Mouse (Mus musculus) left cerebral cortex, adult 8-10 months (tissue): ENCODE results near the gene Hmgb2. TPM values are rescaled to one million over a fixed set of nuclear protein-coding genes. Genes with fewer than 3 reads are reported as not detected.
A peak's percentile ranks its signal among the peaks of the same experiment; 100 is the strongest.
"Not testable (repeated sequence)": the region's sequence is repeated elsewhere in the genome, so short reads cannot be mapped to it uniquely, and the experiment has no call there.

Experiments used
- DNase-seq, 2 experiments: peaks; one replicate each; pipeline ENCODE4 v3.0.0; 2022; ENCODE audit warnings: low spot score in 2 of 2
- total RNA-seq, 4 experiments: library from RNA; stranded (reverse); gene quantifications; 2 replicates each; pipeline ENCODE4 v1.2.4; 2022

The Hmgb2 gene
- 1 to 10 TPM; 4.7 to 9.3 (median 5.8) TPM for total RNA-seq

DNA sequence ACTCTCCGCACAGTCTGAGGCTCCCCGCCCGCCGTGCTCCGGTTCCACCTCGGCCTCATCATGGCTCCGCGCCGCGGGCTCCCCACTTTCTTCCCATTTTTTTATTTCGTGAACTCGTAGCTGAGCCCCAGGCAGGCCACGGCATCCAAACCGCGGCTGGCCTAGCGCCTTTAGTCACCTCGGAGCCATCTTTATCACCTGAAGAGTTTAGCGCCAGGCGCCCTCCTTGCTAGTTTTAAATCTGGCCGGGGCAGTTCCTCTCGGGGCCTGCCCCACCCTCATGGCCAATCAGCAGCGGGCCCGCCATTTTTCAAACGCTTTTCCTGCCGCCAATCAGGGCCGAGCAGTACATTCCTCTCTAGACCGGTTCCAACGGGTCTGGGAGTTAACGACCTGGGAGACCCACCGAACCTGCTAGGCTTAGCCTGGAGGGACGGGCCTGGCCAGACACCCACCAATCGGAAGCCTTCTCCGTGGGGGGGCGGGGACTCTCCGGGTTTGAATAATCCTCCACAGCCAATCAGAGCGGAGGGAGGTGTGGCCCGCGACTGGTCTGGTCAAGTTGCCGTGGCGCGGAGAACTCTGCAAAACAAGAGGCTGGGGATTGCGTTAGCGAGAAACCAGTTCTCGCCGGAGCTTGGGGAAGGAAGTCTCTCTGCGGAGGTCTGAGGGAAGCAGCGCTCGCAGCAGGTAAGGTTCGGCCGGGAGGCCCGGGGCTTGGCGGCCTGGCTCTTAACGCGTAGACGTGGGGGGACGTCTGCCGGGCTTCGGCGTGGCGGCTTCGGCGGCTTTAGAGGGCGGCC is at the start of gene Hmgb2:
TSS of gene Hmgb2 (plus strand) at position 592 of the 803 bp plus-strand sequence.
- DNase-seq, result peak; percentile 92 to 99

GRCm38 (mm10) chr8:57462839-57463238 is 48.9 kb upstream of the Hmgb2 start:
- DNase-seq, result no peak

GRCm38 (mm10) chr8:57463757-57464156 is 48.0 kb upstream of the Hmgb2 start:
- DNase-seq, result no peak

GRCm38 (mm10) chr8:57468624-57469023 is 43.1 kb upstream of the Hmgb2 start:
- DNase-seq, result no peak

DNA sequence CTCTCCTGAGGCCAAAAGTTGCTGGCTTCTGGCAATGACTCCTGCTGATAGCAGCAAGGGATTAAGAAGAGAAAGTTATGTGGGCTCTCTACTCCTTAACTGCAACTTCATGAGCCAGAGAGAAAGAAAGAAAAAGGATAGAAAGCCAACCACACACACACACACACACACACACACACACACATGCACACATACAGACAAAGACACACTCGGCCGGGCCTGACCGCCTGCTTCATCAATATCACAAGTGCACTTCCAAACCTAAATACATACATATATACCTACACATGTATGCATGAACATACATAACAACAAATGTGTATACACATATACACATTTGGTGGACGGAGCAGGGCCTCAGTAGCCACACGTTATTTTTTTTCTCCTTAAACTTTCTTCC is 40.8 kb upstream of the Hmgb2 start:
- no peak for DNase-seq

DNA sequence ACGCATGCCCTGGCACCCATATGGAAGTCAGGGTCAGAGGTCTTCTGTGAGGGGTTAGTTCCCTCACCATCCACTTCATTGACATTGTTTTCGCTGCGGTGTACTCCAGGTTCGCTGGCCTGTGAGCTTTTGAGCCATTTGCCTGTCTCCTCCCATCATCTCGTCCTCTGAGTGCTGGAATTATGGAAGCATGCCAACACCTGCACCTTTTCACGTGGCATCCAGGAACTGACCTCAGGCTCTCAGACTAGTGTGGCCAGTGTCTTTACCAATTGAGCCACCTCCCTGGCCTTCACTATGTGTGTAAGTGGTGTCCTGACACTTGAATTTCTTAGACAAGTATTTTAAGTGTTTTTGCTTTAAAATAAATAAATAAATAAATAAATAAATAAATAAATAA is 38.0 kb upstream of the Hmgb2 start:
- DNase-seq, result no peak

DNA sequence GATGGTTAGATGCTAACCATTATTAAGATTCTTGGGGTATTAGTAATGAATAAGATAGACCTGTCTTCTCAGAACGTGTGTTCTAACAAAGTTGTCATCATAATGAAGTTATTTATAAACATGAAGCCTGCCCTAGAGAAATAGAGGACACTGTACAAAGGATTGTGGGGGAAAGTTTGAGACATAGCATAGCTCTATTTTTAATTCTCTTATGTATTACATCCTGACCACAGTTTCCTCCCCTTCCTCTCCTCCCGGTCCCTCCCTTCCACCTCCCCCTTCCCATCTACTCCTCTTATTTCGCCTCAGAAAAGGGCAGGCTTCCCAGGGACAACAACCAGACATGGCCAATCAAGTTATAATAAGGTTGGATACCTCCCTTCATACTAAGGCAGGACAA is 33.3 kb upstream of the Hmgb2 start:
- DNase-seq, result no peak

- DNase-seq, result no peak
Observed at GRCm38 (mm10) chr8:57479700-57480099, 32.0 kb upstream of the Hmgb2 start.

DNA sequence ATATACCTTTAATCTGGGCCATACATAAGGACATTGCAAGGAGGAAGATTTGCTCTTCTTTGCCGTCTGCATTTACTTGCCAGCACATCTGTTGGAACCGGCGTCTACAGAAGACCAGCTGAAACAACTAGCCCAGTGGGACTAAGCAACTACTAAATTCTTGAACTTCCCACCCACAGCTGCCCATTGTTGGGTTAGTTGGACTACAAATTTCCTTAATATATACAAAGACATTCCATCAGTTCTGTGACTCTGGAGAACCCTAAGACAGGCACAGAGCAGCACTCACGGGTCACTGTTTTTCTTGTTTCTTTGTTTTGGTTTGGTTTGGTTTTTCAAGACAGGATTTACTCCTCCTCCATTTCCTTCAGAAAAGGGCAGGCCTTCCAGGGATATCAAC is 31.1 kb upstream of the Hmgb2 start:
- no peak for DNase-seq

DNA sequence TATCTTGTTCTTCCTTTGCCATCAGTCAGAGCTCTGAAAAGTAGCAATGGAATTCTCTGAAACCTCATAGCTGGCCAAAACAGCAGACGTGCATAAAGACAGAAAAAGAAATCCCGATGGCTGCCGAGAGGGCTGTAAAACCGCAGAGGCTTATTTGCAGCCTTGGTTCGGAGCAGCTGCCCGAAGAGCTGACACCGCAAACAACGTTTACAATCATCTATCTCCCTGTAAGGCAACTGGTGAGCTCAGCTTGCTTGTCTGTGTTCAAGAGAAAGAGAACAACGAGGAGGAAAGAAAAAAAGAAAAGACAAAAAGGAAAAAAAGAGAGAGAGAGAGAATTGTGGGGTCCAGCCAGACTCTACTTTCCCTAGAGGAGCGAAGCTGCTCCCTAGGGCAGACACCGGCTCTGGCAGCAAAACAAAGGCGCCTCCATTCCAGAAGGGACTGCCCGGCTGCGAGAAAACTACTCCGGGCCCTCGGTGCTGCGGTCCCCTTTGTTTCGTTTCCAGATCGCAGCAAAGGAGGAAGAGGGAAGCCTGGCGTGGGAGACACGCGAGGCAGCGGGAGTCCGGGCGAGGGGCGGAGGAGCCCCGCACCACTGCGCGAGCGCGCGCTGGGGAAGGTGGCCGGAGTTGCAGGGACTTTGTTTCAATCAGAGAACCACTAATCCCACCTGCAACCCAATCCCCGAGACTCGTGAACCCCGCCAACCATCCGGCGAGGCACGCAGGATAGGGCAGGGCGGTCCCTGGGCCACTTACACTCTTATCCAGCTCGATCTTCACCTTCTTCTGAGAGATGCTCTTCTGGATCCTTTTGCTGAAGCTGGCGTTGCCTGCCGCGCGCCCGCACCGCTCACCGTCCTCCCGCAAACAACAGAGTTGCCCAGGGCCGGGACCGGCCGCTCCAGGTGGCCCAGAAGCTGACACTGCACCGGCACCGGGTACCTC is 24.9 kb upstream of the Hmgb2 start:
- peak; percentile 16 to 40 for DNase-seq

GRCm38 (mm10) chr8:57487441-57488155 is 24.1 kb upstream of the Hmgb2 start, which contains the start of gene Sap30:
Gene Sap30, minus strand, starts transcription at chr8:57487860.
- peak; percentile 93 to 97 for DNase-seq

- peak; percentile 27 to 34 for DNase-seq
Observed at GRCm38 (mm10) chr8:57488312-57488765, 23.4 kb upstream of the Hmgb2 start.

DNA sequence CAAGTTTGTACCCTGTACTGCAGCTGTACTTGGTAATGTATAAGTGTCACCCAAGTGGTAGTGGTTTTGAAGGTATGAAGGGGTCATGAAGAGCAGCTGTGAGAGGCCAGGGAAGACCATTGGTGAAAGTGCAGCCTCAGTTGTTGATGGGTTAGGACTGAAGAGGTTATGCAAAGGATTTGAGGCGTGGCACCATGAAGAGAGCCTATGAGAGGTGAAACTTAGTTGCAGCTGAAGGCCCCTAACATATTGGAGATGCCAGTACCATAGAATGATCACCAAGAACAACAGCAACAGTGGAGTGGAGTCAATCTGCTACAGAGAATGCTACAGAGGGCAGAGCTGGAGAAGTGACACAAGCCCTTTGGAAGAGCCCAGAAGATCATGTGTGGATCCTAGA is 22.3 kb upstream of the Hmgb2 start:
- DNase-seq, result no peak

DNA sequence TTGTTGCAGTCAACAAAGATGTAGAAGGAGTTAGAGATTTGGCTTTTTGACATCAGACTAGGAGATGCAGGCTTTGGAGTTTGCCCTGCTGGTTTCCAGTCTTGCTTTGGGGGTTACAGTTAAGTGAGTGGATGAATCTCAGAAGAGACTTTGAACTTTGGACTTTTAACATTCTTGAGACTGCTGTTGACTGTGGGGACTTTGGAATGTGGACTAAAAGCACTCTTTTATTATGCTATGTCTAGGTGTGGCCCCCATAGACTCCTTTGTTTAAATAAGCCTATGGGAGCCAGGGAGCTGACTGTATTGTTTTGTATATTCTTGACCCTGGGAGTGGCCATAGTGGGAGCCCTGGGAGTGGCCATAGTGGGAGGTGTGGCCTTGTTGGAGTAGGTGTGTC is 21.8 kb upstream of the Hmgb2 start:
- DNase-seq, result no peak

GRCm38 (mm10) chr8:57491873-57492272 is 19.8 kb upstream of the Hmgb2 start:
- DNase-seq, result no peak

- DNase-seq, result no peak
Observed at GRCm38 (mm10) chr8:57498494-57498846, 13.2 kb upstream of the Hmgb2 start.

DNA sequence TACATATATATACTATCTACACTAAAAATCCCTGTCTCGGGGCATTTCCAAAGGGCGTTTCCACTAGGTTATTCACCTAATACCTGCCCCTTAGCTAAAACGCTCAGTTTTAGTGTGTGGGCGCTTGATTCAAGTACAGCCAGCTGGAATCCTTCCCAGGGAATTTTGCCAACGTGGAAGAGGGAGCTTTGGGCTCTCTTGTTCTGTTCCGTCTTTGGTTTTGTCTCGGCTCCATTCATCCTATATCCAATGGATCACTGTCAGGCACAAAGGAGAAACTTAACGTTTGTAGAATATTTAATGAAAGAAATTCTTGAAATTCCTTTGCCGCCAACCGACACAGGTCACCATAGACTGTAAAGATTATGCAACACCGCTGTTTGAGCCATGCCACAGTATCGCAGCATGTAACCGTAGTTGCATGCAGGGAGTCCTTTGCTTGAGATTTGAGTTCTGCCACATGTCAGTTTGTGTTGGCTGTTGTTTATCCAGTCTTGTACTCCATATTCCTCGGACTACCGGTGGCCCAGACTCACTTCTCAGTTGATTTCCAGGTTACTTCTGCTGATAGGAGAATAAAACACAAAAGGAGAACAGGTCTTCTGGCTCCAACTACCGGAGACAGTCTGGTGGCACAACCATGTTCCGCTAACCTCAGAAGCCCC is 12.7 kb upstream of the Hmgb2 start:
- no peak for DNase-seq

GRCm38 (mm10) chr8:57503641-57504040 is 8.1 kb upstream of the Hmgb2 start:
- DNase-seq, result peak in 1 of 2 experiments; percentile 62

DNA sequence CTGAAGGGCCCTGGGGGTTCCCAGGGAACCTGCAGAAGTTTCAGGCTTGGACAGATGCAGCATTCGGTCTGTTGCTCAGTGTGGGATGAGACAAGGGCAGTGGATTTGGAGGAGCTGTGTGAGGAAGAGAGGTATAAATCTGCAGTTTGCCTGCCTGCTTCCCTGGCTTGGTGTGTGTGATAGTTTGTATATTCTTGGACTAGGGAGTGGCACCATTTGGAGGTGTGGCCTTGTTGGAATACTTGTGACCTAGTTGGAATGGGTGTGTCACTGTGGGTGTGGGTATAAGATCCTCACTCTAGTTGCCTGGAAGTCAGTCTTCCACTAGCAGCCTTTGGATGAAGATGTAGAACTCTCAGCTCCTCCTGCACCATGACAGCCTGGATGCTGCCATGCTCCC is 6.2 kb upstream of the Hmgb2 start:
- DNase-seq, result not testable (repeated sequence)

DNA sequence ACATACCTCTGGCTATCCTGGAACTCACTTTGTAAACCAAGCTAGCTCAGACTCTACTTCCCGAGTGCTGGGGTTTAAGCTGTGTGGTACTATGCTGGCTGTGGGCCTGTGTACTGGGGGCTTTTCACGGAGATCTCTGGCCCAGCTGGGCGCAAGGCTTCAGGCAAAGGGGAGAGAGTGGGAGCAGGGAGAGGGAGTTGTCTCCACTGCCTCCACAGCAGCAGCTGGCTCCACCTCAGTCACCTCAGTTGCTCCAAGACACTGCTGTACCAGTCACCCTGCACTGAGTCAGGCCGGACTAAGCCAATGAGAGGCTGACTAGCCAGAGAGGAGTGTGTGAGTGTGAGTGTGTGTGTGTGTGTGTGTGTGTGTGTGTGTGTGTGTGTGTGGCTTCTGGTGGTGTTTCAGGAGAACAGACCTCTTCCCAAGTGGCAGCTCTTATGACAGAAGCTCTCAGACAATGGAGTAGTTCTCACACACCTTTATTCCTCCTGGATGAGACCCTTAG is 4.1 kb upstream of the Hmgb2 start:
- no peak for DNase-seq

DNA sequence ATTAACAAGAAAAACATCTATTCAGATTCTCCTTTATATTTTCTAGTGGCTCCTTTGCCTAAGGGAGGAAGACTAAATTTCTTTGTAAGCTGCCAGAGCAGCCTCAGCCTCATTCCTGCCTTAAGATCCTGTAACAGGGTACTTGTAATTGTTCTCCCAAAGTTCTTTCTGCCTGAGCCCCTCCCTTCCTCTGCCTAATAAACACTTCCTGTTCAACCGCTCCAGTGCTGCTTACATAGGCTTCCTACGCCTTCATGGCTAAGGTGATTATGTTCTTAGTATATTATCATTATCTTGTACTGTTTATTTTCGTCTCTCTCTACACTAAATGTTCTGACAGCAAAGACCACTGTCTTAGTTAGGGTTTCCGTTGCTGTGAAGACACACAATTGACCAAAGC is 3.0 kb upstream of the Hmgb2 start:
- no peak for DNase-seq
